Mouse (Mus musculus): ENCODE data around the gene Galnt17. TPM values are rescaled to one million over a fixed set of nuclear protein-coding genes. Genes with fewer than 3 reads are reported as not detected.

Gene Galnt17
- polyA plus RNA-seq, 1 experiment from 2014 or later, result 4.1 TPM

DNA sequence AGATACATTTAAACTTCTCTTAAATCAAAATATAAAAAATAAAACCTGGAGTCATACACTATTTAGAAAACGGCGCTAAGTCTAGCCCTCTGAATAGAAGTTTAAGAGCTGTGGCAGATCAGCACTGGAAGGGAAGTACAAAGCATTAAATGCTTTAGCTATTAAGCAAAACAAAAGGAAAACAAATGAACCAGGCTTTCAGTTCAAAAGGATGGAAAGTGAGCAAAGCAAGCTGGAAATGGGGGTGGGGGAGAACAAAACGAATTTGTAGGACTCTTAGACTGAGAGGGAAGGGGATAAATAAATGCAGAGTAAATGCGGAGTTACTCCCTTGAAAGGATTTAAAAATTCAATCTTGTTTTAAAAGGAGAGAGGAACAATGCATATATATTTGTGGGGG lies 259.8 kb downstream of the Galnt17 start:
- Histone ChIP-seq H3K36me3 (ENCODE audit: control insufficient read depth, insufficient read depth, low read length) (no peaks in the 10 kb centered on the region), H3K4me3 (ENCODE audit: low read depth, low read length) (no peak overlapping the region), H3K4me2 (ENCODE audit: low read depth, low read length) (no peak overlapping the region), H3K27ac (replicated peaks; ENCODE audit: low read depth, low read length) (no peak overlapping the region), H3K9me3 (ENCODE audit: control insufficient read depth, low read length) (no peaks in the 10 kb centered on the region), H3K4me1 (ENCODE audit: control insufficient read depth, insufficient read depth, low read length) (no peaks in the 10 kb centered on the region), H3K27me3 (replicated peaks; ENCODE audit: control insufficient read depth, insufficient read depth, low read length) (no peaks in the 10 kb centered on the region), H3K9ac (ENCODE audit: low read depth, low read length) (no peak overlapping the region)
- 43% methylated on average over 4 of the region's 4 CpGs for WGBS
- ATAC-seq (ENCODE audit: low read depth) (no peak), DNase-seq (ENCODE audit: low spot score) (no peak)

DNA sequence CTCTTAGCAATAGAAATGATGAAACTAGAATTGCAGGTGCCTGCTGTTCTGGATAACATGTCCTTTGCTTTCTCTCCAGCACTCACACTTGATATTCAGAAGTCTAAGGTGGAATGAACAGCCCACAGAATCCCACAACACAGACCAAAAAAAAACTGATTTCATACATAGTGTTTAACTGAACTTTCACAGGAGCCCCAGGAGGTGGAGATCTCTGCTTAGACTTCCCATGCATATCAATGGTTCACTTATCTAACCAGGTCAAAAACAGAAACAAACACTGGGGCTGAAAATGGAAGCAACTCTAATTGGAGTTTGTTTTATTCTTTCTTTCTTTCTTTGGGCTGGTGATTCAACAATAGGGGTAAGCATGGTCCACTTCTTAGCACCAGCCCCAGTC lies 265.2 kb downstream of the Galnt17 start:
- DNase-seq (ENCODE audit: low spot score) (no peak), ATAC-seq (ENCODE audit: low read depth) (no peak)
- Histone ChIP-seq H3K4me3 (ENCODE audit: low read depth, low read length) (no peak overlapping the region), H3K36me3 (ENCODE audit: control insufficient read depth, insufficient read depth, low read length) (no peaks in the 10 kb centered on the region), H3K9ac (ENCODE audit: low read depth, low read length) (no peak overlapping the region), H3K4me2 (ENCODE audit: low read depth, low read length) (no peak overlapping the region), H3K27ac (replicated peaks; ENCODE audit: low read depth, low read length) (no peak overlapping the region), H3K4me1 (ENCODE audit: control insufficient read depth, insufficient read depth, low read length) (no peaks in the 10 kb centered on the region), H3K9me3 (ENCODE audit: control insufficient read depth, low read length) (no peaks in the 10 kb centered on the region), H3K27me3 (replicated peaks; ENCODE audit: control insufficient read depth, insufficient read depth, low read length) (no peaks in the 10 kb centered on the region)

GRCm38 (mm10) chr5:131040441-131040840 lies 267.9 kb downstream of the Galnt17 start:
- 90% methylated on average over 2 of the region's 2 CpGs for WGBS
- ATAC-seq (ENCODE audit: low read depth) (no peak), DNase-seq (ENCODE audit: low spot score) (no peak)
- Histone ChIP-seq H3K27ac (replicated peaks; ENCODE audit: low read depth, low read length) (no peak overlapping the region), H3K4me2 (ENCODE audit: low read depth, low read length) (no peak overlapping the region), H3K4me3 (ENCODE audit: low read depth, low read length) (no peak overlapping the region), H3K27me3 (replicated peaks; ENCODE audit: control insufficient read depth, insufficient read depth, low read length) (no peaks in the 10 kb centered on the region), H3K4me1 (ENCODE audit: control insufficient read depth, insufficient read depth, low read length) (no peaks in the 10 kb centered on the region), H3K9me3 (ENCODE audit: control insufficient read depth, low read length) (no peaks in the 10 kb centered on the region), H3K36me3 (ENCODE audit: control insufficient read depth, insufficient read depth, low read length) (no peaks in the 10 kb centered on the region), H3K9ac (ENCODE audit: low read depth, low read length) (no peak overlapping the region)

GRCm38 (mm10) chr5:131039611-131040313 lies 268.5 kb downstream of the Galnt17 start:
- no peak overlapping the region for H3K4me3 ChIP-seq (ENCODE audit: low read depth, low read length)
- 76% methylated on average over 5 of the region's 5 CpGs for WGBS
- no peak for ATAC-seq (ENCODE audit: low read depth)

GRCm38 (mm10) chr5:131024506-131024905 lies 283.8 kb downstream of the Galnt17 start:
- no peak overlapping the region for H3K27ac ChIP-seq (replicated peaks; ENCODE audit: low read depth, low read length)
- H3K4me1 ChIP-seq (ENCODE audit: control insufficient read depth, insufficient read depth, low read length), result no peaks in the 10 kb centered on the region
- H3K27me3 ChIP-seq (replicated peaks; ENCODE audit: control insufficient read depth, insufficient read depth, low read length), result no peaks in the 10 kb centered on the region
- H3K4me2 ChIP-seq (ENCODE audit: low read depth, low read length), result no peak overlapping the region
- 0 out of 2 replicates have a peak, but pooled peaks have one; percentile 50 for ATAC-seq (ENCODE audit: low read depth)
- no peak for DNase-seq (ENCODE audit: low spot score)
- H3K9ac ChIP-seq (ENCODE audit: low read depth, low read length), result no peak overlapping the region
- no peaks in the 10 kb centered on the region for H3K9me3 ChIP-seq (ENCODE audit: control insufficient read depth, low read length)
- no peaks in the 10 kb centered on the region for H3K36me3 ChIP-seq (ENCODE audit: control insufficient read depth, insufficient read depth, low read length)
- H3K4me3 ChIP-seq (ENCODE audit: low read depth, low read length), result no peak overlapping the region
- WGBS, result 85% methylated on average over 3 of the region's 3 CpGs

More at GRCm38 (mm10) chr5:131039611-131040313, 268.5 kb downstream of the Galnt17 start:
- Histone ChIP-seq H3K27ac (replicated peaks; ENCODE audit: low read depth, low read length) (no peak overlapping the region), H3K9ac (ENCODE audit: low read depth, low read length) (no peak overlapping the region), H3K9me3 (ENCODE audit: control insufficient read depth, low read length) (no peaks in the 10 kb centered on the region), H3K4me2 (ENCODE audit: low read depth, low read length) (no peak overlapping the region), H3K27me3 (replicated peaks; ENCODE audit: control insufficient read depth, insufficient read depth, low read length) (no peaks in the 10 kb centered on the region), H3K4me1 (ENCODE audit: control insufficient read depth, insufficient read depth, low read length) (no peaks in the 10 kb centered on the region), H3K36me3 (ENCODE audit: control insufficient read depth, insufficient read depth, low read length) (no peaks in the 10 kb centered on the region)
- DNase-seq (ENCODE audit: low spot score), result no peak

- no peak for ATAC-seq (ENCODE audit: low read depth)
- Histone ChIP-seq H3K27me3 (replicated peaks; ENCODE audit: control insufficient read depth, insufficient read depth, low read length) (no peaks in the 10 kb centered on the region), H3K27ac (replicated peaks; ENCODE audit: low read depth, low read length) (no peak overlapping the region), H3K4me3 (ENCODE audit: low read depth, low read length) (no peak overlapping the region), H3K4me1 (ENCODE audit: control insufficient read depth, insufficient read depth, low read length) (no peaks in the 10 kb centered on the region), H3K36me3 (ENCODE audit: control insufficient read depth, insufficient read depth, low read length) (no peaks in the 10 kb centered on the region), H3K4me2 (ENCODE audit: low read depth, low read length) (no peak overlapping the region), H3K9me3 (ENCODE audit: control insufficient read depth, low read length) (no peaks in the 10 kb centered on the region), H3K9ac (ENCODE audit: low read depth, low read length) (no peak overlapping the region)
- WGBS, result 70% methylated on average over 18 of the region's 18 CpGs
- no peak for DNase-seq (ENCODE audit: low spot score)
These were observed 285.8 kb downstream of the Galnt17 start for GRCm38 (mm10) chr5:131022396-131022993.

DNA sequence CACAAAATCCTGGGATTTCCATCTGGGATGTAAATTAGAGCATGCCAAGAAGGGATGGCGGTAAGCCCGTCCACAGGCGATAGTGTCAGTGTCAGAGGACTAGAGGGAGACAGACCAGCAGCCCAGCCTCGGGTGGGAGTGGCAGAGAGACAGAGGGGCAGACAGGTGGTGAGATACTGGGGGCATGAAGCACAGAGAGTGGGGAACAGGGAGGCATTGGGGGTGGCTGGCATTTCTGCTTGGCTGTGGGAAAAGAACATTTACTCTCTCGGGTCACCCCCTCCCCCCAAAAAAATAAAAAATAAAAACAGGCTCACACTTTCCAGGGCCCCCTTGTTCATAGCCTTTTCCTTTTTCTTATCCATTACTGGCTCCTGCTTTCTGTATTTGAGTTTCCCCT lies 287.4 kb downstream of the Galnt17 start:
- DNase-seq (ENCODE audit: low spot score) (no peak), ATAC-seq (ENCODE audit: low read depth) (no peak)
- H3K27me3 ChIP-seq (replicated peaks; ENCODE audit: control insufficient read depth, insufficient read depth, low read length), result no peaks in the 10 kb centered on the region
- no peak overlapping the region for H3K4me2 ChIP-seq (ENCODE audit: low read depth, low read length)
- no peak overlapping the region for H3K4me3 ChIP-seq (ENCODE audit: low read depth, low read length)
- H3K9me3 ChIP-seq (ENCODE audit: control insufficient read depth, low read length), result no peaks in the 10 kb centered on the region
- no peak overlapping the region for H3K27ac ChIP-seq (replicated peaks; ENCODE audit: low read depth, low read length)
- H3K9ac ChIP-seq (ENCODE audit: low read depth, low read length), result no peak overlapping the region
- H3K4me1 ChIP-seq (ENCODE audit: control insufficient read depth, insufficient read depth, low read length), result no peaks in the 10 kb centered on the region
- no peaks in the 10 kb centered on the region for H3K36me3 ChIP-seq (ENCODE audit: control insufficient read depth, insufficient read depth, low read length)
- 69% methylated on average over 5 of the region's 5 CpGs for WGBS

DNA sequence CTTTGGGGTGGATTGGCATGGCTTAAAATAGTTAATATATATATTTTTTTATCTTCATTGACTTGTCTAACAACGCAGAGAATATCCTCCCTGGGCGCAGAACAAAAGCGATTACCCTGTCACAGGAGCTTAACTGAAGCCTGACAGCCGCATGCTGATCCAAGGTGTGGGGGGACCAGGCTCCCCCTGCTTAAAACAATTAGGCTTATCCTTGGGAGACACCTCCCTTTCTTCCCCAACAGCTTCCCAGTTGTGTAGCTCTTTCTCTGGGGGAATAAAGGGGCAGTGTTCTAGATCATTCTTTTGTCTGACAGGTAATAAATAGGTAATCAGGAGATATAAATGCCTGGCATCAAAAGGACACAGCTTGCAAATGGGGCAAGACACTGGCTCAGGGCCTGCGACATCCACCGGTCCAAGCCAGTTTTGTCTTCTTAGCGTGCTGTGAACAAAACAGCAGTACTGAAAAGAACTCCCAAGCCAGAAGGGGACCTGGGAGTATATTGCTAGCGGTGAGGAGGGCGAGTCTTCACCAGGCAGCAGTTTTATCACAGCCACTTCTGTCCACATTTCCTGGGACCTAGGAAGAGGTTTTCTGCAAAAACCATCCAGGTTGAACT lies 288.8 kb downstream of the Galnt17 start:
- peak; percentile 24 for DNase-seq (ENCODE audit: low spot score)
- Histone ChIP-seq H3K4me3 (ENCODE audit: low read depth, low read length) (no peak overlapping the region), H3K27ac (replicated peaks; ENCODE audit: low read depth, low read length) (no peak overlapping the region), H3K9ac (ENCODE audit: low read depth, low read length) (no peak overlapping the region), H3K4me1 (ENCODE audit: control insufficient read depth, insufficient read depth, low read length) (no peaks in the 10 kb centered on the region), H3K4me2 (ENCODE audit: low read depth, low read length) (no peak overlapping the region), H3K27me3 (replicated peaks; ENCODE audit: control insufficient read depth, insufficient read depth, low read length) (no peaks in the 10 kb centered on the region), H3K36me3 (ENCODE audit: control insufficient read depth, insufficient read depth, low read length) (no peaks in the 10 kb centered on the region), H3K9me3 (ENCODE audit: control insufficient read depth, low read length) (no peaks in the 10 kb centered on the region)
- 37% methylated on average over 9 of the region's 9 CpGs for WGBS
- ATAC-seq (ENCODE audit: low read depth), result peak; percentile 45; the same call in 1 of the 2 replicates

Data from embryonic facial prominence, embryonic 14.5 days (tissue).